Mouse (Mus musculus) cerebellum, postnatal 10 days (tissue): Measurements from ENCODE around the gene Tlk2.
"Not testable (repeated sequence)": the region's sequence is repeated elsewhere in the genome, so short reads cannot be mapped to it uniquely, and the experiment has no call there.

Experiments
- DNase-seq, 2 experiments: peaks; one replicate each; pipeline ENCODE4 v3.0.0; 2021; ENCODE audit warnings: mixed read lengths in 2 of 2

Tlk2 gene

DNA sequence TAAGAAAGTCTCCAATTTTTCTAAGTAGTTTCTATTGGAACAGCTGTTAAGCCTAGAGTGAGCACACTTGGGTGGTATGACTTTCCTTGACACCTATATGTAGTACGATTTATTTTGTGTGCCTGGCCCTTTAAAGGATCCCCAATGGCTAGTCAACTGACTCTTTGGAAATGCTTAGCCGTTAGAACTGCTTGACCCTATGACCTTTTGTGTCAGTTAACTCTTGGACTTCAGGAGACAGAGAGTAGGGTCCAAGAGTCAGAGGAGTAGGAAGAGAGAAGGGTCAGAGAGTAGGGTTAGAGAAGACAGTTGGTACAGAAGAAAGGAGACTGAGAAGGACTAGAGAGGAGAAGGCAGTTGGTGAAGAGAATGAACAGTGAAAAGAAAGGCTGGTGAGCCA, at the start of gene Tlk2:
TSS of gene Tlk2 (plus strand) at position 292 of the 400 bp plus-strand sequence.
- DNase-seq = no peak

DNA sequence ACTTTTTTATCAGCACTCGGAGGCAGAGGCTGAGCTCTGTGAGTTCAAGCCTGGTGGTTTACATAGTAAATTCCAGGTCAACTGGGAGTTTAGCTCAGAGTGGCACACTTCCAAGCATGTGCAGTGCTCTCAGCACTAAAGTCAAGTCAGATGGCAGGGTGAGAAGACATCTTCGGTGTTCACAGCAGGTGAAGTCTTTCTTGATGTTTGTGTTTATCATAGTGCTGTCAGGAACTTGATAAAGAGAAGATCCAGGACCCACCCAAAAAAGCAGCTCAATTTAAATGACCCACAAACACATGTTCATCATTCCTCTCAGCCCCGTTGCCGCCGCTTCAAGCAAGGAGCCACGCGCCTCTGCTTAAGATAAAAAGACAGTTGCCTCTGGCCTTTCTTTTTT, 42.9 kb upstream of the Tlk2 start:
- DNase-seq = no peak

DNA sequence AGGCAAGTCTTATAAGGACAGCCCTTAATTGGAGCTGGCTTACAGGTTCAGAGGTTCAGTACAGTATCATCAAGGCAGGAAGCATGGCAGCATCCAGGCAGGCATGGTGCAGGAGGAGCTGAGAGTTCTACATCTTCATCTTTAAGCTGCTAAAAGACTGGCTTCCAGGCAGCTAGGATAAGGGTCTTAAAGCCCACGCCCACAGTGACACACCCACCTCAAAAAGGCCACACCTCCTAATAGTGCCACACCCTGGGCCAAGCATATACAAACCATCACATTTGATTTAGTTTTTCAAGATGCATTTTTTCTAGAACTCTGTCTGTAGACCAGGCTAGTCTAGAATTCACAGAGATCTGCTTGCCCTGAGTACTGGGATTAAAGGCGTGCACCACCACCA, 41.4 kb upstream of the Tlk2 start:
- not testable (repeated sequence) for DNase-seq

DNA sequence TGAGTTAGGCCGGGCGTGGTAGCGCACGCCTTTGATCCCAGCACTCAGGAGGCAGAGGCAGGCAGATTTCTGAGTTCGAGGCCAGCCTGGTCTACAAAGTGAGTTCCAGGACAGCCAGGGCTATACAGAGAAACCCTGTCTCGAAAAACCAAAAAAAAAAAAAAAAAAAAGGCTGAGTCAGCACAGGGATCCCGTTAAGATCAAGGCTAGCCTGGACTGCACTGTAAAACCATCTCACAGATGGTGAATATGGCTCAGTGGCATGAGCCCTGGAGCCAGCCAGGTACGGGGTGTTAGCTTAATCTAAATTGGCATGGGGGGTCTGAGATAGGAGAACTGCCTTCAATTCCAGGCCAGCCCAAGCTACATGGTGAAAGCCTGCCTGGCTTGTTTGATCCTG, 38.1 kb upstream of the Tlk2 start:
- not testable (repeated sequence) for DNase-seq

DNA sequence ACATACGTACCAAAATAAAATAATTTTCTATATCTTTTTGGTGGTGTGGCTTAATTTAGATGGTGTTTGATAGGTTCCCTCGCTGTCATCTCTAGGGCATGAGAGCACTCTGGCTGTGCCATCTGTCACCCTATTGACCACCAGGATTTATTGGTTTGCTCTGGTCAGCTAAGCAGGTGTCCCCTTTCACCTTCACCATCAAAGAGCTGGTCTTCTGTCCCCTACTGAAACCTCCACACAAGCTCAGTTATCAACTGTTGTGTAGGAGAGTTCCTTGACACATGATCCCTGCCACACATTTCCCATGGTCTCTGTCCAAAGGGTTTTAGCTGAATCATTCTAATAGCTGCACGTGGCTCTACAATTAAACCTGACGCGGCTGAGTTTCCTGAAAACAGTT, 37.5 kb upstream of the Tlk2 start:
- no peak for DNase-seq

DNA sequence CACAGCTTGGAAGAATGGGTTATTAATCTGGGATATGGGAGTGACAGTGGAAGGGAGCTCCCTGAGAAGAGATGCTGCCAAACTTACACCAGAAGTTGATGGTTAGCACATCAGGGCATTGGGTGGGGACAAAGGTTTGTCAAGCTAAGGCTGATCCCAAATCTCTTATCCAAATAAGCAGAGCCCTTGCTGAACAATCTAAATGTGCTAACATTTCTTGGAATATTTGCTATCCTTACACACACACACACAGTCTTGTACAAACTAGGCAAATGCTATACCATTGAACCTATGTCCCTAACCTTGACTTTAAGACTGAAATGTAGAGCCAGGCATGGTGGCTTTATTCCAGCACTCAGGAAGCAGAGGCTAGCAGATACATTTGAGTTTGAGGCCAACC, 35.0 kb upstream of the Tlk2 start:
- DNase-seq = no peak

DNA sequence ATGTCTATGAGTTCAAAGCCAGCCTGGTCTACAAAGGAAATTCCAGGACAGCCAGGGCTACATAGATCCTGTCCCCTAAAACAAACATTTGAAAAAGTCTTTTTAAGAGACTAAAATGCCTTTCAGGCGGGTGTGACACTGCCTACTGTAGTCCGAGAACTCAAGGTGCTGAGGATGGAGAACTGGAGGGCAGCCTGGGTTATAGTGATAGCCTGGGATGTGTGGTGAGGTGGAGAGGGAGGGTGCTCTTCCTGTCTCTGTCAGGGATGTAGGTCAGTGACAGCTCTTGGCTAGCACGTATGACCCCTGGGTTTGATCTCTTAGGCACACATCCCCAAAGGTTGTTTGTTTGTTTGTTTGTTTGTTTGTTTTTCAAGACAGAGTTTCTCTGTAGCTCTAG, 34.5 kb upstream of the Tlk2 start:
- DNase-seq = no peak

DNA sequence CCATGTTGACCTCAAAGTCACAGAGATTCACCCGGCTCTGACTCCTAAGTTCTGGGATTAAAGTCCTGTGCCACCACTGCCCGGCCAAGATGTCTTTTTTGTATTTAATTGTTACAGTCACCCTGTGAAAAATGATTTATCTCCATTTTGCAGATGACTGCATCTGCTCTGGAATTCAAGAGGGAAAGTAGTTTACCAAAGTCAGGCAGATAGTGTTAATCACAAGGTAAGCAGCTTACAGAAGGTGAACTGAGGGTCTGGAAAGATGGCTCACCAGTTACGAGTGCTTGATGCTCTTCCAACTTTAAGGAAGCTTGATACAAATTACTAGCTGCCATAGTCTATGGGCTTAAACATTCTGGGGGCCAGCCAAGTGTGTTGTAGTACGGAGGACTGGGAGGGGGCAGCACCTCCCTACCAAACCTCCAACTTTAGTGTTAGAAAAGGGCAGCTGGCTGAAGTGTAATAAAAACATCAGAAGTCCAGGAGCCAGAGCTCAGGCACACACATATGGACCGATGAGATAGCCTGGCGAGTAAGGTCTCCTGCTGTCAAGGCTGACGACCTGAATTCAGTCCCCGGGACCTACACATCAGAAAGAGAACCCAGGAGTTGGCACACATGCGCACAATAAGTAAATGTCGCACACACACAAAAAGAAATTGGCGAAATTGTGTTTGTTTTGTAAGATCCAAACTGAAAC, 33.9 kb upstream of the Tlk2 start:
- DNase-seq = no peak

DNA sequence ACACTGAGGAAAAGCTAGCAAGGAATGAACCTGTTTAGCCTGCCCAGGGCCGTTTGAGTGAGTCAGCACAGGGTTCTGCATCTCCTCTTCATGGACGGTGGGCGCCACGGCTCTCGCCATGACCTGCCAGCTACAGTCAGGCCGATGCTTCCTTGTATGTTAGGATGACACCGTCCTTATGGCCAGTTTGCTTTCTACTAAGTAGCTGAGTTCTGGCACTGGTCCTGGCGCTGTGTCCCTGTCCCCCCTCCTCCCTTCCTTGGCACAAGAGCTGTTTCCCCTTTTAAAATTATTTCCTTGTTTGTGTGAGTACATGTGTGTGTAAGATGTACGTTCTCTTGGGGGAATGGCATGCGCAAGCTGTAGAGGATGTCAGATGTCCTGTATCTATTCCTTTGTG, 33.4 kb upstream of the Tlk2 start:
- DNase-seq = no peak

DNA sequence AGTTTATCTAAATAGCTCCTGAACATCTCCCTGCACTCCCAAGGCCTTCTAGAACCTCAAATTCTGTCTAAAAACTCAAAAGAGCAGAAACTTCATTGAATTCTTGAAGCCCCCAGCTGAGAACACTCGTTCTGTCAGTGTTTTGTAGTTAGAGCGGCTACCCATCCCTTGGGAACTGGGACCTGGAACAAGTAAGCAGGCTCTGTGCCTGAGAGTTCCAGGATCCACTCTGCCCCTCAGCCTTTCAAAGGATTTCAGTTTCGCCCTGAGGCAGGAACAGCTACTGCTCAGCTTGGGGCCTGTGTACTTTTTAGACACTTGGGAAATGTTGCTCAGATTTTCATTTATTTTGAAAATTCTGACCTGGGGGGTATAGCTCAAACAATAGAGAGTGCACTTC, 32.0 kb upstream of the Tlk2 start, which contains the start of gene Gm10842:
TSS of gene Gm10842 (plus strand) at position 301 of the 400 bp plus-strand sequence.
- no peak for DNase-seq

DNA sequence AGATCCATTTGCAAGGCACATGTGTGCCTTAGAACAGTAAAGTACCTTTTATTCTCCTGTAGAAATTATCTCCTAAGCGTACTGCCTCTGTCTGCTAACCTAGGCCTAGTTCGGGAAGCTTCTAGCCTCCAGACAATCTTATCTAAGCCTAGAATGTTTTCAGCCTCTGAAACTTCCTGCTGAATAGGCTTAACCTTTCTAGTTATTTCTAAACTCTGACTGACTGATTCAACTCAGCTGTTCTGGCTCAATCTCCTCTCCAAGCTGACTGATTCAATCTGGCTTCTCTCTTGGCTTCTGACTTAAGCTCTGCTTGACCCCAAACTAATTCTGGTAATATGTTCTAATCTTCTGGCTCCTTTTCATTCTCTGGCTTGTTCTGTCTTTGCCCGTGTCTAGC, 29.3 kb upstream of the Tlk2 start:
- DNase-seq = no peak

DNA sequence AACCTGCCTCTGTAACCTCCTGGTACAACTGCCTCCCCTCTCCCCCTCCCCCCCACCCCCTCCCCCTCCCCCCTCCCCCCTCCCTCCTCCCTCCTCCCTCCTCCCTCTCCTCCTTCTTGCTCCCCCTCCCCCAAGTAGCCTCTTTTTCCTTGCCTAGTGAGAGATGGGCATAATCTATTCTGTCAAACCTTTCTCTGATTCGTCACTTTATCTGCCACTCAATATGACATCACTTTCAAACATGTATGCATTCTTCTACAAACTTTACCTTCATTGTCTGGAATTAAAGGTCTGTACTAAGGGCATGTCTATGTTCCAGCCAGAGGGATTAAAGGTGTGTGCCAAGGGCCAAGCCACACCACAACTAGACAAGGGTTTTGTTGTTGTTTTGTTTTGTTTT, 28.8 kb upstream of the Tlk2 start:
- peak in 1 of 2 experiments; percentile 16 for DNase-seq

DNA sequence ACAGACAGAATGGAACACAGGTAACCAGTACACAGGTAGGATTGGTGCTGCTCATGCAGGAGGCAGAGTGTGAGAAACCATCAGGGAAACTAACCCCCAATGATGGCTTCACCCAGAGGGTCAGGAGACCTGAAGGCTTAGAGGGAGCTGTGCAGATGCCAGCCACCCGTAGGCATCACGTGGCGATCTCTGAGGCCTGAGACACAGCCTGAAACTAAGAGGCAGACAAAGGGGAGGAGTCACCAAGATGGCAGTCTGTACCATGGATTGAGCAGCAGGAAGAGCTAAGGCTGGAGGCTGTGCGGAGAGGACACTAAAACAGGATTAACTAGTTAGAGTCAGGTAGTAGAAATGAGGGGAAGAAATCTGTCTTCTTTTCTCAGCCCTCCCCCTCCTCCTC, 27.9 kb upstream of the Tlk2 start:
- DNase-seq = no peak

DNA sequence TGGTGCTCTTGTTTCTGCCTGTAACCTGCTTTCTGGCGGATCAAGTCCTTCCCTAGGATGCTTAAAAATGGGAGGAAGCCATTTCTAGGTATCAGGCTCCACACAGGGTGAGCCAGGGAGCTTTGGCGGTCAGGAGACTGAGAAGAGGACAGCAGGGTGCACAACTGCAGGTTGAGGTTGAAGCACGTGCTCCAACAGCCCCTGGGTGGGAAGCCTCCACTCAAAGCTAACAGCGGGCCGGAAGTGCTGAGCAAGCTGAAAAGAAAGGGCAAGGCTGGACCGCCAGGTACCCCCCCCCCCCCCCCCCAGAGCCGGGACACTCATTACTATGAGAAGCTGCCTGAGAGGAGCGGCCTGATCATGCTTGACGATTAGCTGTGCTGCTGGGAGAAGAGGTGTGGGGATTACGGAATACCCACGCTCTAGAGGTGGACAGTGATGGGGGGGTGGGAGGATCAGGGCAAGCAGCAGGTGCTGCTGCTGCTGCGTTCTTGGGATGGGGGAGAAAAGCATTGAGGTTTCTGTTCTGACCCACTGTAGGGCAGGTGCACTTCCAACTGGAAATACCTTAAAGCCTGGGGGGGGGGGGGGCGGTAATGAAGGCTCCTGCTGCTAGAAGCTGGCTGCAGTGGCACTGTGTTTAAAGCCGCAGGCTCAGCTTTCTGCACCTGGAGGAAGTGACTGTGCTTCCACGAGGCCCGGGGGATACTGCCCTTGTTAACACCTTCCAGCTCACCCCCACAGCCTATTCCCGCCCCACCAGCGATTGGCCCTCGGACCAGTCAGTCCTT, 27.2 kb upstream of the Tlk2 start:
- DNase-seq = no peak

DNA sequence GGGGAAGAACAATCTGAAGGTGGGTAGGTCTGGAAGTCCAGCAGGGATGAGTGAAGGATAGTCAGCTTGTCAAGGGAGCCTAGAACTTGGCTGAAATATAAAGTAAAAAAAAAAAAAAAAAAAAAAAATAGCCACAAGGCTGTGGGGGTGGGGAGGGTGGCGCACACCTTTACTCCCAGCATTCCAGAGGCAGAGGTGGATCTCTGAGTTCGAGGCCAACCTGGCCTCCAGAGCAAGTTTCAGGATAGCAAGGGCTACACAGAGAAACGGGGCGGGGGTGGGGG, 26.6 kb upstream of the Tlk2 start:
- DNase-seq = no peak

DNA sequence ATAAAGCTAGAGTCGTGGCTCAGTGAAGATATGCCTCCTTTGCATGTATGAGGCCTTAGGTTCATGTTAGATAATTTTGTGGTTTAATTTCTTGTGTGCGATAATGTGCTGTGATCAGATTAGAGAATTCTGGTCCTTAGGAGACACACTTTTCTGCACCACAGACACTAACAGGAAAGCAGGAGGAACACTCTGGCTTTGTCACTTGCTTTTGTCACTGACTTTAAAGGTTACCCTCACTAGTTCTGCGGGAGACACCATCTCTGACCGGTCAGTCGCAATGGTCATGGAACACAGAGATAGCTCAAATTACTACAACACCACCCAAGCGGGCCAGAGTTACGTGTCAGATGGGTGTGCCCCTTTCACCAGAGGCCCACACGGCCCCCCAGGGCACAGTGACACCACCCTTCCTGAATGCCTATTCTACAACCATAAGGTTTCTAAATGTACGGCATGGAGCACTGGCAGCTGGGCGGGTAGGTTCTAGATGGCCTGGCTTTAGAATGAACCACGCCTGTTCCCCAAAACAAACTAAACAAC, 26.2 kb upstream of the Tlk2 start:
- no peak for DNase-seq

DNA sequence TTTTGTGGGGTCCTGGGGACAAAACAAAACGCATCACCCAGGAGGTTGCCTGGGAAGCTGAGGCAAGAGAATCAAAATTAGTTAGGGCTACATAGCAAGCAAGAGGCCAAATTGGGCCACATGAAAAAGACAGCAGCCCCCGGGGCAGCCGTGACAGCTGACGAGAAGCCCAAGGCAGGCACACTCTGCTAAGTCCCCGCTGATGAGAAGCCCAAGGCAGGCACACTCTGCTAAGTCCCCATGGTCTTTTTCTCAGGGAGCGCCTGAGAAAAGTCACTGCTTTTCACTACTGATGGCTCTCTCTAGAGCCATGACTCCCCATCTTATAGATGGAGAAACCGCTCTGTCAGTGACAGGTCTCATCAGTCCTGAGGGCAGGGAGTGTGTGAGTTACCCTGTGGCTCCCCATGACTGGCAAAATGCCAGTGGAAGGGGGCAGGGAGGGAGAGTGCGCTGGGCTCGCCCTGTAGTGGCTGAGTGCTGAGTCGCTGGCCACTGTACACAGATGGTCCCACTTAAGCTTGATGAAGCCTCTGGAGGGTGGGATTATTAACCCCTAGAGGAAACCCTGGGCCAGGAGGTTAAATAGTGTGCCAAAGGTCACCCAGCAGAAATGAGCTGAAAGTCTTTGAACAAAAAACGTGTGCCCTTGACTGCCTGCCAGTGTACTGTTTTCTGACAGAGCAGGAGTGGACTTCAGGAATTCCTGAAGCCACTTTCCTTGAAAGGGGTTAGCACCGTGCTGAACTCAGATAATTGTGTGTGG, 25.4 kb upstream of the Tlk2 start:
- DNase-seq = peak; percentile 65 to 67

DNA sequence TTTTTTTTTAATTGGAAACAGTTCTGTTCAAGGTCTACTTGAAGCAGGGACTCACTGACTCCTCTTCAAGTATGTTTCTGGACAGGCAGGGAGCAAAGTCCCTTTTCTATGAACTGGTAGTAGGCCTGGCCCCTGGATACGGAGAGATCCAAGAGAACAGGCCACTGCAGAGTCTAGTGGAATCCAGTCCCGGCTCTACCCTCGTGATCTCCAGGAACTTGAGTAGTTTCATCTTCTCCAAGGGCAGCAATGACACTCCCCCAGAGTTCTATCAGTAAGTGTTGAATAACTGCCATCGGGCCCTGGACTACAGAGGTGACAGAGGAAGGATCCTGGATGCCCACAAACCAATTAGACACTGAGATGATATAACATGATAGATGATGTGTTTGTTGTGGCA, 22.7 kb upstream of the Tlk2 start:
- no peak for DNase-seq

DNA sequence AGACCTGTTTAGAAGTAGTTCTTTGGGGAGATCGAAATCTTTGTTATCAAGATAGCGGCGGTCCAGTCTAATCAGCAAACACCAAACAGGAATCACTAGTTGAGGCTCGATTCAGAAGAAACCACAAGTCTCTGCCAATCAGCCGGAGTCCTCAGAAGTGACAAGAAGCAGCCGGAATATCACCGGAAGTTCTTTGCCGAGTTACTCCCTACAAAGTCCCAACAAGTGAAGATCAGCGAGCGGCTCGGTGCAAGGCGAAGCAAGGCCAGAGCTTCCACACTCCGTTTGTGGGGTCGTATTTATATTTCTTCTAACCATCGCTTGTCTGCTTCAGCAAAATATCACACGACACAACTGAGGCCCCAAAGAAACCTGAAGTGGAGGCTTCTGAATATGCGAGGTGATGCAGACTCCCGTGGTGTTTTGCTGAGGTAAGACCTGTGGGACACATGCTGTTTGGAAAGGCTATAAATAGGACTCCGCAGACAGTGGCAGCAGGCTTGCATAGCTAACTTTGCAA, 21.8 kb upstream of the Tlk2 start:
- DNase-seq = no peak

DNA sequence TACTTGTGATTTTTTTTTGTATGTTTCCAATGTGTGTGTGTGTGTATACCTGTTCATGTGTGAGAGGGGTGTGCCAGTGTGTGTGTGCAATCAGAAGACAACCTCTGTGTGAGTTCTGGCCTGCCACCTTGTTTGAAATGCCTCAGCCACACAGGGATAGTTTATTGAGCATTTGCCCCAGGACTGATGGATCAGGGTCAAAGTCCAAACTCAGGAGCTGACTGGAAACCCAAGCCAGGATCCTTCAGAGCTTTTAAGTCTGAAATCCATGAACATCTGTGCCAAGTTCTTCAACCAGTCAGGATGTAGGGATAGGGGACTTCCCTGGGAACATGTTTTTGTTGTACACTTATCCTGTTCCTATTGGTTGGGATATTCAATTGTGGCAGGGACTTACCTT, 20.6 kb upstream of the Tlk2 start:
- no peak for DNase-seq

DNA sequence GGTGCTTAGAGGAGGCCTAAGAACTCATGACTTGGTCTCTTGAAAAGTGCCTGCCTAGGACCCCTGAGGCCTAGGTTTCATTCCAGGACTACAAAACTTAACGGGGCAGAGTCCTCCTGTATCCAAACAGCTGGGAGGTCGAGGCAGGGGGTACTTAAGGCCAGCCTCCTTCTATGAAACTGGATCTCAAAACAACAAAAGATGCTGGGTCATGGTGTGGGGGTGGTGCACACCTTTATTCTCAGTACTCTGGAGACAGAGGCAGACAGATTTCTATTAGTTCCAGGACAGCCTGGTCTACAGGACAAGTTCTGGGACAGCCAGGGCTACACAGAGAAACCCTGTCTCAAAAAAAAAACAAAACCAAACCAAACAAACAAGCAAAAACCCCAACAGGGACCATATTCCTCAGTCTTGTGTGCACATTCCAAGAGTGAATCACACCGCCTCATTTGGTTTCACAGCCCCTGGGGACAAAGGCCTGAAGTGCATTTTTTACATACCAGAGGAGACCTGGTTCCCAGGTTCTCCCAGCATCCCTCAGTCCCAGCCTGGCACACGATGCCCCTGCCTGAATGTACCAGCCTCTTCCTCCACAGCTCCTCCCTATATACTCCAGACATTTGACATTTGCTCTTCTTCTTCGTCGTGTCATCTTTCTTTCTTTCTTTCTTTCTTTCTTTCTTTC, 18.8 kb upstream of the Tlk2 start:
- no peak for DNase-seq

DNA sequence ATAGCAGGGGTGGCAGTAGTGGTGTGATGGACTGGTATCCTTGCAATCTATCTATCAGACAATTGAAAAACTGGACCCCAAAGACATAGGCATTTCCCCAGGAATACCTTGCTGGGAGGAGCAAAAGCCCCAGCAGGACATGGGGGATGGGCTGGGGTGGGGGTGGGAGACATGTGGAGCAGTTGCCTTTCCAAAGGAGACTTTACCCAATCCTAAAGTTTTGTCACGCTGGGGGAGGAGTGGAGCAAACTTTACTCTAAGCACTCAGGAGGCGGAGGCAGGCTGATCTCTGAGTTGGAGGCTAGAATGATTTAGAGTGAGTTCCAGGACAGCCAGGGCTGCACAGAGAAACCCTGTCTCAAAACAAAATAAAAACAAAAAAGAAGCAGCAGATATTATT, 17.2 kb upstream of the Tlk2 start:
- DNase-seq = no peak
